Mouse (Mus musculus): ENCODE data around the gene Fam214b.

The Fam214b gene

GRCm38 (mm10) chr4:43045659-43046302 lies at the start of gene Fam214b:
Gene Fam214b, minus strand, starts transcription at chr4:43046220.
- peak; percentile 89 to 95 for DNase-seq (ENCODE audit: low spot score in 2 of 2)

GRCm38 (mm10) chr4:43091183-43091582 lies 45.2 kb upstream of the Fam214b start:
- DNase-seq (ENCODE audit: low spot score in 2 of 2) = no peak

DNA sequence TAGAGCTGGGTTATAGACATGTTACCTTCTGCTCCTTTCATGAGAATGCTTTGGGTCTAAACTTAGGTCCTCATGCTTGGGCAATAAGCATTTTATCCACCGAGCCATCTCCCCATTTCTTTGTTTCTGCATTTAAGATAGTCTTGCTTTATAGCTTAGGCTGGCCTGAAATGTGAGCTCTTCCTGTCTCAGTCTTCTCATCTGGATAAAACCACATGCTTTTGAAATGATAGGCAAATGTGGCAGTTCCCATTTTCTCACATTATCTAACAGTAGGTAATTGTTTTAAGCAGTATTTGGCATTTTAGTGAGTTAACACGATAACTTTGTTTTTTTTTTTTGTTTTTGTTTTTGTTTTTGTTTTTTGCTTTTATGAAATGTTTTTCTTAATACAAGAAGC lies 43.9 kb upstream of the Fam214b start:
- no peak for DNase-seq (ENCODE audit: low spot score in 2 of 2)

DNA sequence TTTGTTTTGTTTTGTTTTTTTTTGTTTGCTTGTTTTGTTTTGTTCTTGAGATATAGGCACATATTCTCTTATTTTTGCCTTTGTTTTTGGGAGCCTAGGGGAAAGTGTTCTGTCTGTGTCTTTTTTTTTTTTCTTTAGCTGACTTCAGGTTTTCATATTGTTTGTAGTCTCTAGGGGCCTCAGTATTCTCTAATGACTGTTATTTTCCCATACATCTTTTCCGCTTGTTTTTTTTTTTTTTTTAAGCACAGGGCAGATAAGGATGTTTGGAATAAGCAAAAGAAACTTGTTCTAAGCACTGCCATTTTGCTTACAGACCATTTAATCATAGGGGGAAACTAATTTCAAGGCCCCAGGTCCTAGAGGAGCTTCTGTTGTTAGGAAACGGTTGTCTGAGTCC lies 36.4 kb upstream of the Fam214b start:
- no peak for DNase-seq (ENCODE audit: low spot score in 2 of 2)

DNA sequence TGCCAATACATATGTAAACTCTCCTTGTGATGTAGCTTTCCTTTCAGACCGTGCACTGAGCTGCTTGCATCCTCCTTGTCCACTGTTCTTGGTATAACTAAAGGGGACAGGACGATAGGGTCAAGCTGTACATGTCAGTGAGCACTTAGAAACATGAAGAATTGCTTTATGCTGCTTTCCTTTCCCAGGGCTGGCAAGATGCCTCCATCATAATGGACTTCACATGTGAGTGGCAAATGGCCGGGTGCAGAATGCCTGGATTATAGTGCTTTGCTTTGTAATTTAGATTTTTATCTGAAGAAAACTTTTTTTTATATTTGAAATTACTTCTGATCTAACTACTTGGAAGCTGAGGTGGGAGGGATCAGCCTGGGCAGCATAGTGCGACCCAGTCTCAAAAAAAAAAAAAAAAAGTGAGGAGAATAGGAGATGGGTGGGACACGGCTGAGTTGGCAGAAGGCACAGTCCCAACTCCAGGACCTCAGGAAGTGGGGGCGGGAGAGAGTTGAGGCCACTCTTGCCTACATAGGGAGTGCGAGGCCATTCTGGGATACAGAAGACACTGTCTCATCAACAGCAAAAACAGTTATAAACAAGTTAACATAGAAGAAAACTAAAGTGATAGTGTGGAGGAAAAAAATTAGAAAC lies 32.2 kb upstream of the Fam214b start:
- no peak for DNase-seq (ENCODE audit: low spot score in 2 of 2)

DNA sequence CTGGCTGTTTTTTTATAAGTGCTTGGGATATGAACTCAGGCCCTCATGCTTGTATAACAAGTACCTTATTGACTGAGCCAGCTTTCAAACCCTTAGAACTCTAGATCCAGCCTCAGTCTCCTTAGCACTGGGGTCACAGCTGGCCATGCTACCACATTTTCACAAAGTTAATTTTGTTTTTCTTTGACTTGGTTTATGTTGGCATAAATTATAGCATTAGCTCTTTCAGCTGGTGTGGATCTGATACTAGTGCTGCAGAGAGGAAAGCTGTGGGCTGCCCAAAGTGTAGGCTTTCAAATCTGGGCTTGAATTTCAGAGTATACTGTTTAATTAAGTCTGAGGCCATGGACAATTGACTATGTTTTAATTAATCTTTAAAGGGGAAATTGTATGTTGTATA lies 28.9 kb upstream of the Fam214b start:
- DNase-seq (ENCODE audit: low spot score in 2 of 2) = no peak

DNA sequence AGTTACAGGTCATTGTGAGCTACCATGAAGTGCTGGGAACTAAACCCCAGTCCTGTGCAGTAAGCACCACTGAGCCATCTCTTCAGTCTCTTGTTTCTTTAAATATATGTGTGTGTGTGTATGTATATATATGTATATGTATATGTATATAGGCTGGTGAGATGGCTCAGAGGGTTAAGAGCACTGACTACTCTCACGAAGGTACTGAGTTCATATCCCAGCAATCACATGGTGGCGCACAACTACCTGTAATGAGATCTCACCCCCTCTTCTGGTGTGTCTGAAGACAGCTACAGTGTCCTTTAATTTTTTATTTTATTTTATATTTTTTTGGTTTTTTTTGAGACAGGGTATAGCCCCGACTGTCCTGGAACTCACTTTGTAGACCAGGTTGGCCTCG lies 19.5 kb upstream of the Fam214b start:
- DNase-seq (ENCODE audit: low spot score in 2 of 2) = no peak

DNA sequence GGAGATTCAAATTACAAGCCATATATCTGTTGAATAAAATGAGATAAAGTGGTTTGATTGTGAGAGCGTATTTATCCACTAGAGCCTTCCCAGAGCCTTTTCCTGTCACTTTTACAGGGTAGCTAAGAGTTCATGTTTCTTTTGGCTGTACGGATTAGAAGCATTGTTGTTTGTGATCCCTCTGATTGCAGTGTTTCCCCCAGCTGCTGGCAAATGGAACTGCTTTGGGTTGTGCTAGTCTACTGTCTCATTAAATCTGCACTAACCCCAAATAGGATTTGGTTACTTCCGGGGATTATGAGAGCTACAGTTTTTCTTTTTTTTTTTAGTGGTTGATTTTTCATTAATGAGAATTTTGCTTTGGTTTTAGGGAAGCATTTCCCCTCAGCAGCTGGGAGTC lies 14.3 kb upstream of the Fam214b start:
- DNase-seq (ENCODE audit: low spot score in 2 of 2) = no peak

GRCm38 (mm10) chr4:43059697-43060096 lies 13.7 kb upstream of the Fam214b start:
- DNase-seq (ENCODE audit: low spot score in 2 of 2) = no peak

DNA sequence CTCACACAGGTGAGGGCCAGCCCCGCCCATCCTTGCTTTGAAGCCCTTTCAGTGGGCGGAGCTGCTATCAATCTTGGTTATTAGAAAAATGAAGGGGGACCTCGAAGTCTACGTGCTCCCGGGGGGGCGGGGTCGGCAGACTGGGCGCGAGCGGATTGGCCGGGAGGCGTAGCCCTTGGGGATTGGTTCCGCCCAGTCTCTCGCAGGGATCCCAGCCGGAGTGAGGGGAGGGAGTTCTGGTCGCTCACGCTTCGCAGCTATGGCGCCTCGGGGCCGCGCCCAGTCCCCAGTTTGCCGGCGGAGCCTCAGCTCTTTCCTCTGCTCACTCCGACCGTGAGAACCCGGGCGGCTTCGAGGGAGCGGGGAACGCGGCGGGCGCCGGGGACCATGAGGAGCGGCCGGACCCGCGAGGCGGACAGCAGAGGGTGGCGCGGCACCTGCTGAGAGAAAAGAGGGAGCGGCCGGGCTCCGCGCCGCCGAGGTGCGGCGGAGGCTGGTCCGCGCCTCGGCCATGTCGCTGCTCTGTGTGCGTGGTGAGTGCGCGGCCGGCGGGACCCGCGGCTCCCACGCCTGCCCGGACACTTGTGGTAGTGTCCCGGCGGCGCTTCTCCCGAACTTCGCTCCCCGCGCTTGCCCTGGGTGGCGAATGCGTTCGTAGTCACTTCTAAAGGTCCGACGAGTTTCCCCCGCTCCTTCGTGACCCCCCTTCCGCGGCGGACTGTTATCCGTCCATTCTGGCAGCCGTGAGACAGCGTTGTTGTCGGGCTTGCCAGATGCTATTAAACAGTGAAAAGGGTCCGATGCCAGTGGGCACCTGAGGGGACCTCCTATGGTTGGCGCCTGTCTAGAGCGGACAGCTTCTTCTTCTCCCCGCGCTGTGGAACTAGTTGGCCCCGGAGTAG lies 13.0 kb upstream of the Fam214b start, which contains the start of gene Unc13b:
TSS of gene Unc13b (plus strand) at position 201 of the 902 bp plus-strand sequence.
- peak; percentile 83 to 84 for DNase-seq (ENCODE audit: low spot score in 2 of 2)

DNA sequence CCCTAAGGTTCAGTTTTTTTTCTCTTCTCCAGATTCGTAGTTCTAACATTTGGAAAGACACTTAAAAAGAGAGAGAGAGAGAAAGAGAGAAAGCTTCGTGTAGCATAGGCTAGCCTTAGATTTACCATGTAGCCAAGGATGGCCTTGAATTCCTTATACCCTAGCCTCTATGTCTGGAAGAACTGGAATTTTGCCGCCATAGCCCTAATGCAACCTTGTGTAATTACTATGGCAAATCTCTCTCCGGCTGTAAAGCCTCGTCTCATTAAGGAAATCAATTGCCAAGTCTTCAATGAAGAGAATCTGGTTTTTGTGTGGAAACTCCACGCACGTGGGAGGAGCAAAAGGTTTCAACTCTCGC lies 12.4 kb upstream of the Fam214b start:
- no peak for DNase-seq (ENCODE audit: low spot score in 2 of 2)

DNA sequence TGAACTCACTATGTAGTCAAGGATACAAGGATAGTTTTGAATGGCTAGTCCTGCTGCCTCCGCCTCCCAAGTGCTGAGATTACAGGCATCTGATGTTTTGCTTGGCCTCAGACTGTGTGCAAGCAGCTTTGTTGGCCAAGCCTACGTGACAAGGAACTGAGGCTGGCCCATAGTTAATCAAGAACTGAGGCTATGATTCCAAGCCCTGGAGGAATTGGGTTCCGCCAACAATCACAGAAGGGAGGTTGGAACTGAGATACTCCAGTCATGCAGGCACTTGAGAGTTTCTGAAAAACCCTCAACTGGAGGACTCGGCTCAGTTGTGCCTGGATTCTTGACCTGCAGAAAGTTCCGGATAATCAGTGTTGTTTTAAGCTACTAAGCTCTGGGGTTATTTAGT lies 11.6 kb upstream of the Fam214b start:
- no peak for DNase-seq (ENCODE audit: low spot score in 2 of 2)

- peak; percentile 29 to 46 for DNase-seq (ENCODE audit: low spot score in 2 of 2)
Measured at GRCm38 (mm10) chr4:43052627-43053026, 6.6 kb upstream of the Fam214b start.

DNA sequence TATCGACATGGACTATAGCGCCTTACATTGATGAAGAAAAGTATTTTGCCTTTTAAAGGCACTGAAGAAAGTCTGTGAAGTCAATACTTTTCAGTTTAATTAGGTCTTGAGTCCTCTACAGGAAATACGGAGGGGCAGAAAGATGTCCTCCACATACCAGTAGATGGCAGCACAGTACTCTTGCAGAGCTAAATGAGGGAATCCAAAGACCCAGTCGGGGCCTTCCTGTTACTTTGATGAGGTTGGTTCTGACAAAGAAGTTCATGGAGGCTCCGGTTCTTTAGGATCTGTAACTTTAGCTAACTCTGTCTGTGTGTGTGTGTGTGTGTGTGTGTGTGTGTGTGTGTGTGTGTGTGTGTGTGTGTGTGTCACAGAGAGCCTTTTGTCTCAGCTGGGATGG lies 1.2 kb upstream of the Fam214b start:
- DNase-seq (ENCODE audit: low spot score in 2 of 2) = peak; percentile 74 to 85

DNA sequence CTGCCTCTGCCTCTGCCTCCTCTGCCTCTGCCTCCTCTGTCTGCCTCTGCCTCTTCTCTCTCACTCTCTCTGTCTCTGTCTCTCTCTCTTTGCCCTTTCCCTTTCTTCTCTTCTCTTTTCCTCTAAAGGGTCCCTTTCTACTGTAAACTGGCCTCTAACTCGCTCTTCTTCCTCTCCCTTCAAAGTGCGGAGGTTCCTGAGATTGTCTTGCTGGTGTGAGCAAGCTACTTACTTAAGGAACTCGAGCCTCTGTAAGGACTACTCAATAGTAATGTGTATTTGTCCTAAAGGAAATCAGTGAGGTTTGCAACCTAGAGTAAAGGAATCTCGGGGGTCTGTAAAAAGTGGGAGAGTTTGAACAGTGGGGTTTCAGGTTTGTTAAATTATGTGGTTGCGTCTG lies 587 bp upstream of the Fam214b start:
- no peak for DNase-seq (ENCODE audit: low spot score in 2 of 2)

DNA sequence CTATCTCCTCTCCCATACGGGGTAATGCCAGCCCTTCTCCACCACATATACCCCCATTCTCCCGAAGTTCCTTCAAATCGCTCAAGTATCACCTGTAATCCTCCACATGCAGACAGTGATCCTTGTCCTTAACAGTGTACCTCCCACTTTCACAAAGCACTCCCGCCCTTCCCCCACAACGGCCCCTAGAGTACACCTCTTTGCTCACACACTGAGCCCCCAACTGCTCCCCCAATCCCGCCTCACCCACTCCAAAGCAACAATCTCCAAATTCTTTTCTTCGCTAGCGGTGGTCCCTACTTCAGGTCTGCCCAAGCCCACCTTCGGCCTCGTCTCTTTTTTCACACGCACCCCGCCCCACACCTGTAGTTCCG lies 748 bp downstream of the Fam214b start:
- DNase-seq (ENCODE audit: low spot score in 2 of 2) = no peak

GRCm38 (mm10) chr4:43044673-43045072 lies 1.3 kb downstream of the Fam214b start:
- DNase-seq (ENCODE audit: low spot score in 2 of 2) = peak; percentile 59 to 64

- DNase-seq (ENCODE audit: low spot score in 2 of 2) = peak; percentile 90 to 91
Measured at GRCm38 (mm10) chr4:43043644-43044357, 2.2 kb downstream of the Fam214b start.

GRCm38 (mm10) chr4:43040881-43041547 lies 5.0 kb downstream of the Fam214b start:
- no peak for DNase-seq (ENCODE audit: low spot score in 2 of 2)

DNA sequence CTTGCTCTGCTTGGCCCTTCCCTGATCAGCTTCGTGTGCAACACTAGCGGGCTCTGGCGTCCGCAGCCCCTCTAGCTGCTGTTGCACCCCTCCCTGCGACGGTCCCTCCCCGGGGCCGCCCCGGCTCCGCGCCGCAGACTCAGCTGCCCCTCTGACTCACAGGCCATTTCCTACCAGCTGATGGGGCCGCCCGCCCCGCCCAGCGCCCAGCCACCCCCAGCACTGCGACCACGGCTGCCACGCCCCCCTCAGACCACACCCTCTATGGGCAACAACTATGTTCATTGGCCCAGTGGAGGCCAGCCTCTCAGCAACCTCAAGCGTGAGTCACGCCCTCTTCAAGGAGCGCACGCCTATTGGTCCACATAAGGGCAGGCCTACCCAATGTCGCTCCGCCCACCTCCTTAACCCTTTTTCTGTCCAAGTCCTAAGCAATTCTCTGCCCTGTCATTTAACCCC lies 5.9 kb downstream of the Fam214b start:
- peak; percentile 97 to 98 for DNase-seq (ENCODE audit: low spot score in 2 of 2)

- DNase-seq (ENCODE audit: low spot score in 2 of 2) = no peak
Measured at GRCm38 (mm10) chr4:43039609-43040008, 6.4 kb downstream of the Fam214b start.
